Mouse (Mus musculus) CH12F3 (cell line): Measurements from ENCODE around the gene Nupr1l.
"Not testable (repeated sequence)": the region's sequence is repeated elsewhere in the genome, so short reads cannot be mapped to it uniquely, and the experiment has no call there.

Source experiments
- in situ Hi-C: fragments of 300-500 bp; cut with MboI; formaldehyde crosslinking; loops from 2 replicates; pipeline ENCODE4 v1.14.3; 2020; ENCODE audit warnings: low sequenced_read_pairs

Nupr1l gene

GRCm38 (mm10) chr5:129908242-129908965, at the start of gene Nupr1l:
TSS of gene Nupr1l (plus strand) at chr5:129908540.
- in situ Hi-C loops, result no loop called here

DNA sequence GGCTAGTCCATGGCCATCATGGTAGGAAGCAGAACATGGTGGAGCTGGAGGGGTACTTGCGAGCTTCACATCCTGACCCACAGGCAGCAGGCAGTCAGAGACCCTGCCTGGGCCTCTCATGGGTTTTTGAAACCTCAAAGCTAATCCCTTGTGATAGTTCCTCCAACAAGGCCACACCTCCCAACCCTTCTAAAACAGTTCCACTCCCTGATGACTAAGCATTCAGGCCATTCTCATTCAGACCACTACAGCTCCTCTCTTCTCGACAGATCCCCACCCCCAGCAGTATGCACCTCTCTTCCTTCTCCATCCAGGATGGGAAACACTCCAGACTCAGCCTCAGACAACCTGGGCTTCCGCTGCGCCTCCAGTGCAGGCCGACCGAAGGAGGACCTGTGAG, 46.0 kb upstream of the Nupr1l start:
- in situ Hi-C loops, result no loop called here

DNA sequence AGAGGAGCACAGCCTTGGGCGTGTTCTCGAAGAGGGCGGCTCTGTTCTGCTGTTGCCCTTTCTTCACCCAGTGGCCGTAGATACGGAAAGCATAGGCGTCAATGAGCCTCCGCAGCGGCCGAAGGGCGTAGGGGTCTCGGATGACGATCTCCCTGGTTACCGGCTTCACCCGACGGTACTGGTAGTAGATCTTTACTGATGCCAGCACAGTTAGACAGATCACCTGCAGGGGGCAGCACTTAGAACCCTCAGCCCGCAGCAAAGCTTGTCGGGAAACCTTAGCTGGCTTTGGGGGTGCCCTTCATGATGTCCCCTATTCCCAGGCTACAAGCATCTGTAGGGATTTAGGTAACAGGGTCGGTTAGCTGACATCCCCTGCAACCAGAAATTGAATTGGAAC, 43.9 kb upstream of the Nupr1l start:
- in situ Hi-C loops, result no loop called here

DNA sequence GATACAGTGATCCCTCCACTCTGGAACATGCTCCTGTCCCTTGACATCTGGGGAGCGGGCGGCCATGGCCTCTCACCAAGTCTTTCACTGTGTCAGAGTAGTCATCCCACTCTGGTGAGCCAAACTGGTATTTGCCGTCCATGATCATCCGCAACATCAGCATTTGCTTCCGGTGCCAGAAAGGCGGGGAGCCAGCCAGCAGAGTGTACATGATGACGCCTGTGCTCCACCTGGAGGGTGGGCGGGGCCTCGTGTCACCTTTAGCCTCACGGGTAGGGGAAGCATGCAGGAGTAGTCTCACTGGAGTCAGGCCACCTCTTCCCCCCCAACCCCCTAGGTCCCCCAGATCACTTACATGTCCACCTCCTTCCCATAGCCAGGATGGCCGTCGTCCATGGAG, 42.5 kb upstream of the Nupr1l start:
- in situ Hi-C loops, result no loop called here

- in situ Hi-C loops, result no loop called here
Measured at GRCm38 (mm10) chr5:129869238-129869995, 38.9 kb upstream of the Nupr1l start.

- in situ Hi-C loops, result no loop called here
Measured at GRCm38 (mm10) chr5:129871238-129871637, 37.1 kb upstream of the Nupr1l start.

- in situ Hi-C loops, result no loop called here
Measured at GRCm38 (mm10) chr5:129873942-129874341, 34.4 kb upstream of the Nupr1l start.

- in situ Hi-C loops, result no loop called here
Measured at GRCm38 (mm10) chr5:129875098-129875497, 33.2 kb upstream of the Nupr1l start.

- in situ Hi-C loops, result no loop called here
Measured at GRCm38 (mm10) chr5:129877731-129878455, 30.4 kb upstream of the Nupr1l start.

- in situ Hi-C loops, result no loop called here
Measured at GRCm38 (mm10) chr5:129878946-129879345, 29.4 kb upstream of the Nupr1l start.

DNA sequence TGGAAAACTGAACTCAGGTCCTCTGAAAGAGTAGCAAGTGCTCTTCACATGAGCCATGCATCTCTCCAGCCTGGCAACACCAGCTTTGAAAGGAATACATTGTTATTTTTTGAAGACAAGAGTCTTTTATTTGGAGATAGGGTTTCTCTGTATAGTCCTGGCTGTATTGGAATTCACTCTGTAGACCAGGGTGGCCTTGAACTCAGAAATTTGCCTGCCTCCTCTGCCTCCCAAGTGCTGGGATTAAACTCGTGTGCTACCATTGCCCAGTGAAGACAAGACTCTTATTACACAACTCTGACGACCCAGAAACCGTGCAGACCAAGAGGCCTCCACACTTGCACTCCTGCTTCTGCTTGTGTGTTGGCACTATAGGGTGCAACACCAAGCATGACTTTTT, 28.5 kb upstream of the Nupr1l start:
- in situ Hi-C loops, result no loop called here

- in situ Hi-C loops, result no loop called here
Measured at GRCm38 (mm10) chr5:129886271-129886670, 22.1 kb upstream of the Nupr1l start.

DNA sequence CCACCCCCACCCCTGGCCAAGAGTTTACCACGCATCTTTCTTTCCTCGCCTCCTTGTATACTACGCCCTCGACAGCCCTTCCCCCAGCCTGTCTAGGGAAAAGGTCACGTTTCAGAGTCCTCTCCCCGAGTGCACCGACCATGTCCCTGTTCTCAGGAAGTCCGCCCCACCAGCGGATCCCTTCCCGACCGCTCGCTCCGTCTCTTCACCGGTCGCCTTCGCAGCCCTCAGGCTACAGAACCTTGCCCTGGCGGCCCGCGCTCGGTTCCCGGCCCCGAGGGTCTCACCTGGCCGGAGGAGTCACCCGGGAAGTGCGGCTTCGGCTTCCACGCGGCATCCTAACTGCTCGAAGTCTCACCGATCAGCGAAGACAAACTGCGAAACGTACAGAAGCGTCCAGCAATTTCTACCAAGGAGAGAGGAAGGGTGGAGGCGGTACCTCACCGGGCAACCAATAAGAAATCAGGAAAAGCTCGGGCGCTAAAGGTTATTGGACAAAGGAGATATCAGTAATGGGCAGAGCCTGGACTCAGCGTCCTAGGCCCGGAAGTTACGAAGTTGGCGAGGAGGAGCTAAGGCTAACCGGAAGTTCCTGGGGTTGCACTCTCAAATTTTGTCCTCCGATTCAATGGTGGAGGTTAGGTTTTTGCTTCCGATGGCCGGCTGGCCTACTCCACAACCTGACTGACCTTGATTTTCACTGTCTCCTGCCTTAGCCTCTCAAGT, 21.3 kb upstream of the Nupr1l start, which contains the start of gene Chchd2:
TSS of gene Chchd2 (minus strand) at position 560 of the 726 bp plus-strand sequence.
- in situ Hi-C loops, result no loop called here

DNA sequence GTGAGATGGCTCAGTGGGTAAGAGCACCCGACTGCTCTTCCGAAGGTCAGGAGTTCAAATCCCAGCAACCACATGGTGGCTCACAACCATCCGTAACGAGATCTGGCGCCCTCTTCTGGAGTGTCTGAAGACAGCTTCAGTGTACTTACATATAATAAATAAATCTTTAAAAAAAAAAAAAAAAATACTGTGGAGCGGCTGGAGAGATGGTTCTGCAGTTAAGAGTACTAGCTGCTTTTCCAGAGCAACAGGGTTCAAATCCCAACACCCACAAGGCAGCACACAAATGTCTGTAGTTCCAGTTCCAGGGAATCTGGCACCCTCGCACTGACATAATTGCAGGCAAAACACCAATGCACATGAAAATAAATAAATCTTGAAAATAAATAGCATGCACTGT, 17.9 kb upstream of the Nupr1l start:
- in situ Hi-C loops, result not testable (repeated sequence)

DNA sequence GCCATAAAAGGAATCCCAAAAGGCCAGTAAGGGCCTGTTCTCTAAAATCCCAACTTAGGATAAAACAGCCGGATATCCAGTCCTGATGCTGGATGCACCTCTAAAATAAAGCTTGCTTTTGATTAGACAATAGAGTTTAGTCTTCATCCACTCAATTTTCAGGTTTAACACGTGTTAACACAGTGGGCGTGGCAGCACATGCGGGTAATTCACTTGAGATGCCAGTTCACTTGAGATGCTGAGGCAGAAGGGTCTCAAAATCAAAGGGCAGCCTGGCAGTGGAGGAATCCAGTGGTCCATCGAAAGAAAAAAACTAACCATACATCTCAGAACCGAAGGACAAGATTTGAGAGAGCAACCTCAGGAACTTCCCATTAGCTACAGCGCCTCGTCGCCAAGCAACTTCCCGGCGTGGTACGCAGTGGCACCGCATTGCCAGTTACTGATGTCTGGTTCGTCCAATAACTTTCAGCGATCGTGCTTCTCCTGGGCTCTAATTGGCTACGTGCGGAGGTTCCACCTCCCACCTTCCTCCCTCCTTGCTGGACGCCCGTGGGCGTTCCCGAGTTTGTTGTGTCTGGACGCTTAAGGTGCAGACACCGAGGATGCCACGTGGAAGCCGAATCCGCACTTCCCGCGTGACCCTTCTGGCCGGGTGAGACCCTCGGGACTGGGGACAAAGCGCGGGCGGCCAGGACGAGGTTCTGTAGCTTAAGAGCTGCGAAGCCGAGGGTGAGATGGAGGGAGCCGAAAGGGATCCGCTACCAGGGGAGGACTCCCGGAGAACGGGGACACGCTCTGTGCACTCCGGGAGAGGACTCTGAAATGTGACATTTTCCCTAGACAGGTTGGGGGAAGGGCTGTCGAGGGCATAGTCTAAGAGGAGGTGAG, 12.9 kb upstream of the Nupr1l start, which contains the start of gene Zbed5:
TSS of gene Zbed5 (plus strand) at position 526 of the 891 bp plus-strand sequence.
- in situ Hi-C loops, result no loop called here

GRCm38 (mm10) chr5:129898449-129898848, 9.9 kb upstream of the Nupr1l start, which contains the start of gene Phkg1:
TSS of gene Phkg1 (minus strand) at chr5:129898549.
- in situ Hi-C loops, result no loop called here

GRCm38 (mm10) chr5:129907775-129908174, 565 bp upstream of the Nupr1l start:
- in situ Hi-C loops, result no loop called here

- in situ Hi-C loops, result no loop called here
Measured at GRCm38 (mm10) chr5:129909147-129909546, 807 bp downstream of the Nupr1l start.

GRCm38 (mm10) chr5:129909591-129909990, 1.3 kb downstream of the Nupr1l start:
- in situ Hi-C loops, result no loop called here

- in situ Hi-C loops, result no loop called here
Measured at GRCm38 (mm10) chr5:129914024-129914423, 5.7 kb downstream of the Nupr1l start.
